Mouse (Mus musculus): ENCODE measurements around the gene Dpy30.

Gene Dpy30

GRCm38 (mm10) chr17:74262415-74262814 lies 61.3 kb downstream of the Dpy30 start:
- DNase-seq (ENCODE audit: low spot score) = no peak

Measured in retina, embryonic 14.5 days (tissue).